Mouse (Mus musculus): ENCODE data around the gene Scgb1b20.
"Not testable (repeated sequence)": the region's sequence is repeated elsewhere in the genome, so short reads cannot be mapped to it uniquely, and the experiment has no call there.

DNA sequence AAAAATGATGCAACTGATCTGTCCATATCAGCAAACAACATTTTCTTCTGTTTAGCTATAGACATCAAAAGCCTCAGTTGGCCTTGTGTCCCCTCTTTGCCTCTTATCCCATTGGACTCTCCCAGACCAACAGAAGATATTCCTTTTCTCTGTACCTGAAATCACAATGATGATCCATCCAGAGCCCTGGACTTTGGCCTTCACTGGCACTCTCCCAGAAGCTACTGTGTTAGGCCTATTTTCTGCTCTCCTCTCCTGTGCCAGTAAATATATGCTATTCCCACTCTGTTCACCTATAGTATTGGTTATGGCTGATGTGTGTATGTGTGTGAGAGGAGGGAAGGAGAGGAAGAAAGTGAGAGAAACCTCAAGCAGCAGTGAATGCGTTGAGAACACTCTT lies 36.6 kb downstream of the Scgb1b20 start:
- TF ChIP-seq TCF12 (IDR thresholded peaks at IDR 0.05; ENCODE audit: insufficient read depth, poor library complexity, severe bottlenecking); POLR2A (IDR thresholded peaks at IDR 0.05; ENCODE audit: insufficient read length, low read depth); USF1 (IDR thresholded peaks at IDR 0.05; ENCODE audit: low read depth); TCF3 (IDR thresholded peaks at IDR 0.05; ENCODE audit: insufficient read length, low read depth); MAX (IDR thresholded peaks at IDR 0.05; ENCODE audit: low read depth); MYOD1 (IDR thresholded peaks at IDR 0.05; ENCODE audit: control insufficient read depth in 1 of 3, insufficient read length in 2 of 3, low read depth in 2 of 3); MYOG (IDR thresholded peaks at IDR 0.05; ENCODE audit: control insufficient read depth in 1 of 3, insufficient read depth in 1 of 3, insufficient read length in 2 of 3, low read depth in 2 of 3); SRF (IDR thresholded peaks at IDR 0.05; ENCODE audit: control insufficient read depth, insufficient read length, low read depth); POLR2AphosphoS2 (IDR thresholded peaks at IDR 0.05; ENCODE audit: insufficient read length, low read depth); CEBPB (IDR thresholded peaks at IDR 0.05; ENCODE audit: insufficient read depth, poor library complexity, severe bottlenecking); E2F4 (IDR thresholded peaks at IDR 0.05; ENCODE audit: insufficient read depth); REST (IDR thresholded peaks at IDR 0.05; ENCODE audit: insufficient read depth, insufficient read length): not testable (repeated sequence)

All from myocyte (in vitro differentiated cells).